Mouse (Mus musculus) liver, embryonic 14.5 days (tissue): ENCODE results near the gene Cfap97d2. TPM values are rescaled to one million over a fixed set of nuclear protein-coding genes. Genes with fewer than 3 reads are reported as not detected.

Experiments
- ATAC-seq: fragments of 200-750 bp; cut with Nextera tagmentation; 2 replicates; pipeline ENCODE4 v1.8.0; 2017; ENCODE audit warnings: moderate number of reproducible peaks, mild to moderate bottlenecking, moderate library complexity; ENCODE audit not compliant: insufficient read depth
- DNase-seq, 3 experiments: peaks; one replicate each; pipeline ENCODE4 v3.0.0-alpha.2; 2012 to 2013; ENCODE audit warnings: low read depth in 3 of 3, low spot score in 3 of 3
- H3K27ac ChIP-seq: fragments of 300-500 bp; sonication (generic); 2 replicates; pipeline ENCODE4 v1.5.1; 2014; ENCODE audit warnings: moderate library complexity, mild to moderate bottlenecking, control low read depth, inconsistent platforms
- H3K27me3 ChIP-seq: fragments of 300-500 bp; sonication (generic); 2 replicates; pipeline ENCODE4 v1.6.1; 2014; ENCODE audit warnings: mild to moderate bottlenecking, low read length, moderate library complexity; ENCODE audit not compliant: control insufficient read depth, insufficient read depth
- H3K36me3 ChIP-seq: fragments of 300-500 bp; sonication (generic); replicated peaks from 2 replicates; pipeline ENCODE4 v1.6.1; 2014; ENCODE audit warnings: low read depth; ENCODE audit not compliant: control insufficient read depth, insufficient read depth
- H3K4me1 ChIP-seq, 2 experiments: fragments of 200-500 bp in 1 of 2; fragments of 300-500 bp in 1 of 2; sonication (generic) in 1 of 2; replicated peaks; 2 replicates each; pipeline ENCODE4 v1.6.1; 2012 to 2014; ENCODE audit warnings: antibody characterized with exemption in 1 of 2, inconsistent platforms in 1 of 2, low read length in 1 of 2; ENCODE audit not compliant: control insufficient read depth in 2 of 2, insufficient read depth in 2 of 2
- H3K4me2 ChIP-seq: fragments of 300-500 bp; sonication (generic); 2 replicates; pipeline ENCODE4 v1.6.1; 2014; ENCODE audit warnings: low read depth, mild to moderate bottlenecking, control low read depth, moderate library complexity
- H3K4me3 ChIP-seq, 2 experiments: fragments of 200-500 bp in 1 of 2; fragments of 300-500 bp in 1 of 2; sonication (generic) in 1 of 2; 2 replicates each; pipeline ENCODE4 v1.5.1; 2012 to 2014; ENCODE audit warnings: low read depth in 2 of 2, low read length in 2 of 2, mild to moderate bottlenecking in 2 of 2, control low read depth in 1 of 2, inconsistent platforms in 1 of 2, moderate library complexity in 1 of 2; ENCODE audit not compliant: insufficient read depth in 1 of 2
- H3K9ac ChIP-seq: fragments of 300-500 bp; sonication (generic); replicated peaks from 2 replicates; pipeline ENCODE4 v1.6.1; 2014; ENCODE audit warnings: mild to moderate bottlenecking, control low read depth, moderate library complexity
- H3K9me3 ChIP-seq: fragments of 300-500 bp; sonication (generic); 2 replicates; pipeline ENCODE4 v1.6.1; 2016; ENCODE audit warnings: low read length, mixed read lengths; ENCODE audit not compliant: control insufficient read depth
- CTCF ChIP-seq: IDR thresholded peaks from 2 replicates; pipeline ENCODE4 v1.5.1; 2016; ENCODE audit warnings: antibody characterized with exemption, low read depth, control low read depth
- EP300 ChIP-seq: IDR thresholded peaks from 2 replicates; pipeline ENCODE4 v1.6.1; 2016; ENCODE audit warnings: antibody characterized with exemption, low read depth
- WGBS: fragments of 180-500 bp; shearing (Covaris S2); extraction: QIAGEN DNeasy Blood & Tissue Kit; methylation state at CpG from one replicate; pipeline ENCODE4 v1.1.7; 2014; ENCODE audit not compliant: insufficient replicate concordance; 5-methylcytosine and 5-hydroxymethylcytosine counted together
- polyA plus RNA-seq, 2 experiments: library from polyadenylated mRNA; depleted of rRNA in 1 of 2; stranded (reverse) in 1 of 2; unstranded in 1 of 2; fragments of >200 nt; fragmentation: Nextera tagmentation in 1 of 2; extraction: Ambion mirVana in 1 of 2; gene quantifications; 2 replicates each; pipeline versions ENCODE4 v1.2.1 to v1.2.3; 2012 to 2014

The Cfap97d2 gene
- polyA plus RNA-seq, 2 experiments: 0.02 TPM; not detected in 1

- no peak overlapping the region for H3K4me3 ChIP-seq
- no peaks in the 10 kb centered on the region for H3K9me3 ChIP-seq
- no peak overlapping the region for H3K27ac ChIP-seq
- no peak overlapping the region for H3K9ac ChIP-seq
- ATAC-seq: no peak
- WGBS: 45% methylated on average over 8 of the region's 8 CpGs
- TF ChIP-seq EP300: no peak
- no peak for TF ChIP-seq CTCF
- no peak for DNase-seq
- no peaks in the 10 kb centered on the region for H3K36me3 ChIP-seq
- H3K27me3 ChIP-seq: no peaks in the 10 kb centered on the region
- H3K4me2 ChIP-seq: no peak overlapping the region
- H3K4me1 ChIP-seq: peaks cover 0 to 22% of the 10 kb centered on the region in 2 experiments; a peak in 2 of 4 replicates
Observed at GRCm38 (mm10) chr8:13697681-13698080, 8.0 kb upstream of the Cfap97d2 start.

GRCm38 (mm10) chr8:13698281-13698680 lies 7.4 kb upstream of the Cfap97d2 start:
- Histone ChIP-seq H3K4me1 (peaks cover 0 to 22% of the 10 kb centered on the region in 2 experiments; a peak in 2 of 4 replicates), H3K27me3 (no peaks in the 10 kb centered on the region), H3K36me3 (no peaks in the 10 kb centered on the region), H3K9ac (no peak overlapping the region), H3K4me2 (no peak overlapping the region), H3K4me3 (no peak overlapping the region), H3K27ac (no peak overlapping the region), H3K9me3 (no peaks in the 10 kb centered on the region)
- TF ChIP-seq EP300 (no peak), CTCF (no peak)
- ATAC-seq (no peak), DNase-seq (no peak)
- WGBS: 53% methylated on average over 3 of the region's 3 CpGs

- H3K4me2 ChIP-seq: no peak overlapping the region
- ATAC-seq (peak; percentile 55), DNase-seq (no peak)
- no peak overlapping the region for H3K4me3 ChIP-seq
- H3K4me1 ChIP-seq: peaks cover 0 to 22% of the 10 kb centered on the region in 2 experiments; a peak in 2 of 4 replicates
- no peaks in the 10 kb centered on the region for H3K27me3 ChIP-seq
- TF ChIP-seq EP300 (no peak), CTCF (no peak)
- no peaks in the 10 kb centered on the region for H3K36me3 ChIP-seq
- H3K9ac ChIP-seq: no peak overlapping the region
- WGBS: 26% methylated on average over 5 of the region's 5 CpGs
- H3K27ac ChIP-seq: no peak overlapping the region
- H3K9me3 ChIP-seq: no peaks in the 10 kb centered on the region
Observed at GRCm38 (mm10) chr8:13699323-13699949, 6.3 kb upstream of the Cfap97d2 start.

- ATAC-seq (no peak), DNase-seq (no peak)
- Histone ChIP-seq H3K36me3 (no peaks in the 10 kb centered on the region), H3K4me3 (no peak overlapping the region), H3K27ac (no peak overlapping the region), H3K4me1 (peaks cover 0 to 22% of the 10 kb centered on the region in 2 experiments; a peak in 2 of 4 replicates), H3K27me3 (no peaks in the 10 kb centered on the region), H3K4me2 (no peak overlapping the region), H3K9me3 (no peaks in the 10 kb centered on the region), H3K9ac (no peak overlapping the region)
- TF ChIP-seq EP300: no peak
- no peak for TF ChIP-seq CTCF
- WGBS: 13% methylated on average over 4 of the region's 4 CpGs
Observed at GRCm38 (mm10) chr8:13702755-13703154, 2.9 kb upstream of the Cfap97d2 start.

- Histone ChIP-seq H3K9me3 (no peaks in the 10 kb centered on the region), H3K27ac (no peak overlapping the region), H3K9ac (no peak overlapping the region), H3K4me2 (no peak overlapping the region), H3K4me1 (peaks cover 0 to 18% of the 10 kb centered on the region in 2 experiments; a peak in 2 of 4 replicates), H3K4me3 (no peak overlapping the region), H3K36me3 (no peaks in the 10 kb centered on the region), H3K27me3 (no peaks in the 10 kb centered on the region)
- no peak for TF ChIP-seq CTCF
- TF ChIP-seq EP300: no peak
- DNase-seq (no peak), ATAC-seq (no peak)
- 44% methylated on average over 6 of the region's 6 CpGs for WGBS
Observed at GRCm38 (mm10) chr8:13703756-13704155, 1.9 kb upstream of the Cfap97d2 start.
